Mouse (Mus musculus): ENCODE measurements at regions not wholly inside any gene's neighbourhood (a gene's known extent, or its start where the extent isn't known, plus 50 kb on each side); places are given as distances from the start of the nearest gene placed in this dataset.

DNA sequence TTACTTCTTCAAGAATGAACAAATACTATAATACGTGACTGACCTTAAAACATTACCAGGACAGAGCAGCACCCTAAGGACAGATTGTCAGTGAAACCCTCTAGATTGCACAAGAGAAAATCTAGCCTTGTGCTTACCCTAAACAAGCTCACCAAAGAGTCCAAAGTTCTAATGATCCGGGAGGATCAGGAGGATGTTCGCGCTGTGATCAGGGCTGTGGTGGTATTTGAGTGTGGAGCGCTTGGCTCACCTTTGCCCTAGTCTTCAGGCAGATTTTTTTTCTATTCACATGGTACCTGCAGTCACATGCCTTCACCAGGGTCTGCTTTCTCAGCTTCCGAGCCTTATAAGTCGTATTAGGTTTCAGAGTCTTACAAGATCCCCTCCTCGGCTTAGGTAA, 65.3 kb upstream of the Abcd3 start:
- H3K4me3 ChIP-seq = no peak overlapping the region
- H3K9ac ChIP-seq = no peak overlapping the region
- H3K9me3 ChIP-seq = no peaks in the 10 kb centered on the region
- H3K4me2 ChIP-seq = no peak overlapping the region
- no peak for ATAC-seq (ENCODE audit: low read depth)
- H3K27ac ChIP-seq (replicated peaks) = no peak overlapping the region
- H3K4me1 ChIP-seq (replicated peaks) = peaks cover 3% of the 10 kb centered on the region
- 89% methylated on average over 8 of the region's 8 CpGs for WGBS
- H3K27me3 ChIP-seq = no peaks in the 10 kb centered on the region
- H3K36me3 ChIP-seq = no peaks in the 10 kb centered on the region

DNA sequence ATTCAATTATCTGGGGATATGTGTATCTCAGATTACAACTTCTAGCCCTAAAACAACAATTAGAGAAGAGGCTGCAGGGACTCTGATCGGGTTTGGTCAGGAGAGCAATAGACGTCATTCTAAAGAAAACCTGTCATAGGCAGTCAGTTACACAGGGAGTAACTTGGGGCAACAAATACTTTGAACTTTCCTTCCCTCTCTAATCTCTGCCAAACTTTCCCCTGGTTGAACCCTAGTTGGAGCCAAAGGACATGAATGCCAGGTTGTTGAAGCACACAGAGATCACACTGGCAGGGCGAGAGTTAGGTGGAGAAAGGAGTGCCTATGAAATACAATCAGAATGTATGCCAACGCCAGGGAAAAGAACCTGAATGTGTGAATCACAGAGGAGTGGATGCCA, 60.0 kb upstream of the Abcd3 start:
- 80% methylated on average over 4 of the region's 4 CpGs for WGBS

DNA sequence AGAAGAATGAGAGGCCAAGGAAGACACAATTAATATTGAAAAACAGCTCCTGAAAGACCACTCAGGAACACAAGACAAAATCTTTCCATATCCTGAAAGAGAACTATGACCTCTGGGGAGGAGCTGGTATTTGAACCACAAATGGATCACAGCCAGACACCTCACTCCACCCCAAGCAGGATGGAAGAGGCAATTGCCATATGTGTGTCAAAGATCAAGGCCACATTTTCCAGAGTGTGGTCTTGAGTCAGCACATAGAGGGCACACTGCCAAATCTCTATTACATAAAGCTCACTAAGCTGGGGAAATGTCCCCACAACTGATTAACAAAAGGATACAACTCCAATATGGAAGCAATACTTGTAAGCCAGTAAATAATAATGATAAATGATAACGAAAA, 59.5 kb upstream of the Abcd3 start:
- no peak overlapping the region for H3K4me3 ChIP-seq
- WGBS = 88% methylated on average over 1 of the region's 1 CpGs
- no peaks in the 10 kb centered on the region for H3K27me3 ChIP-seq
- H3K36me3 ChIP-seq = no peaks in the 10 kb centered on the region
- H3K9ac ChIP-seq = no peak overlapping the region
- ATAC-seq (ENCODE audit: low read depth) = no peak
- no peak overlapping the region for H3K4me2 ChIP-seq
- H3K4me1 ChIP-seq (replicated peaks) = no peaks in the 10 kb centered on the region
- no peaks in the 10 kb centered on the region for H3K9me3 ChIP-seq
- no peak overlapping the region for H3K27ac ChIP-seq (replicated peaks)

More for the DNA sequence above, 60.0 kb upstream of the Abcd3 start:
- no peak for ATAC-seq (ENCODE audit: low read depth)
- Histone ChIP-seq H3K4me3 (no peak overlapping the region), H3K36me3 (no peaks in the 10 kb centered on the region), H3K4me2 (no peak overlapping the region), H3K27ac (replicated peaks) (no peak overlapping the region), H3K27me3 (no peaks in the 10 kb centered on the region), H3K9ac (no peak overlapping the region), H3K9me3 (no peaks in the 10 kb centered on the region), H3K4me1 (replicated peaks) (no peaks in the 10 kb centered on the region)

DNA sequence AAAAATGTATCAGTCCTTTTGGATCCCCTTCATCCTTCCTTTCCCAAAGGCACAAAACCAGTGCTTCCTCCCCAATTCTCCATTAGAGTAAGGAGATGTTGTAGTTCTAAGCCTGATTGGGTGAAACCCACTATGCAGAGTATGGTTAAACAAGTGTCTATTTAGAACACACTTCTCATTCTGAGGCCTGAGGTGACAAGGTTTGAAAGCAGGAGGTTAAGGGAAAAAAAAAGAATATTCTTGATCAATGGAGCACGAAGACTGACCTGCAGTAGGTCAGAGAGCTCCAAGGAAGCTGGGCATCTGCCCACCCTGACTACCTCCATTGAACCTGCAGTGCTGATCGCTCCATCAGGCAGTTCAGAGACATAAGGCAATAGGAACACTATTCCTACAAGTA, 58.5 kb upstream of the Abcd3 start:
- no peaks in the 10 kb centered on the region for H3K9me3 ChIP-seq
- no peak overlapping the region for H3K4me2 ChIP-seq

DNA sequence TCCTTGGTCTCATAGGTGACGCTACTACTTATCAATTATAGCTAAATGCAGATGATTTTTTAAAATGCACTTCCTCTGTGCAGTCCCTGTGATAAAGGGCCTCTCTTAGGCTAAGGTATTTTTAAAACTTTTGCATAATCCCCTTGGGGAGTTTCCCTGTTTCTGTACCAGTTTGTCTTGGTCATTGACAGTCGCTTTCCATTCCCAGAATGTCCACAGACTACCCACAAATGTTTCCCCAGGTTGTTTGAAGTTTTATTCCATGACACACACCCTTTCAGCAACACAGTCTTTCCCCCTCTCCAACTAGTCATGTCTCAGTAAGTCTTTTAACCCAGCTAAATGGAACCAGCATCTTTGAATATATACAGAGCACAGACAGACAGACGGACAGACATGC, 57.6 kb upstream of the Abcd3 start:
- Histone ChIP-seq H3K4me3 (no peak overlapping the region), H3K9me3 (no peaks in the 10 kb centered on the region), H3K4me2 (no peak overlapping the region), H3K27ac (replicated peaks) (no peak overlapping the region), H3K4me1 (replicated peaks) (no peaks in the 10 kb centered on the region), H3K36me3 (no peaks in the 10 kb centered on the region), H3K27me3 (no peaks in the 10 kb centered on the region), H3K9ac (no peak overlapping the region)
- 93% methylated on average over 3 of the region's 3 CpGs for WGBS
- no peak for ATAC-seq (ENCODE audit: low read depth)

More for the DNA sequence above, 58.5 kb upstream of the Abcd3 start:
- Histone ChIP-seq H3K4me3 (no peak overlapping the region), H3K4me1 (replicated peaks) (no peaks in the 10 kb centered on the region), H3K27ac (replicated peaks) (no peak overlapping the region), H3K9ac (no peak overlapping the region), H3K36me3 (no peaks in the 10 kb centered on the region), H3K27me3 (no peaks in the 10 kb centered on the region)
- 88% methylated on average over 2 of the region's 2 CpGs for WGBS
- ATAC-seq (ENCODE audit: low read depth) = no peak

DNA sequence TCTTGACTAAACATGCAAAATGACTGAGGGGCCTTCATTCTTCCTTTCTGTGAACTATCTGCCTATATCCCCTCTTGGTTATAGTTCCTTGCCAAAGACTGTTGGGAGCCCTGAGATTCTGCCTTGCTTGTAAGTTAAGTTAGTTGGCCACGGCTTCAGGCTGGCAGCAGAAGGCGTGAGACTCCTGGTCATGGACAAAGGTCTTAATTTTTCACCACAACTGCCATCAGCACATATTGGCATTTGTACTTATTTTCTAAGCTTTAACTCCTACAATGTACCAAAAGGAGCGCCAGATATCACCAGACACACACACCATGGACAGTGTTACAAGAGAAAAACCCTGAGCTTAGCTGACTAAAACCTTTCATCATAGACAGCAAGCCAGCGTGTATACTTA, 56.7 kb upstream of the Abcd3 start:
- Histone ChIP-seq H3K9ac (no peak overlapping the region), H3K4me1 (replicated peaks) (no peaks in the 10 kb centered on the region), H3K27ac (replicated peaks) (no peak overlapping the region), H3K36me3 (no peaks in the 10 kb centered on the region), H3K4me2 (no peak overlapping the region), H3K9me3 (no peaks in the 10 kb centered on the region), H3K4me3 (no peak overlapping the region), H3K27me3 (no peaks in the 10 kb centered on the region)
- WGBS = 90% methylated on average over 4 of the region's 4 CpGs
- no peak for ATAC-seq (ENCODE audit: low read depth)

DNA sequence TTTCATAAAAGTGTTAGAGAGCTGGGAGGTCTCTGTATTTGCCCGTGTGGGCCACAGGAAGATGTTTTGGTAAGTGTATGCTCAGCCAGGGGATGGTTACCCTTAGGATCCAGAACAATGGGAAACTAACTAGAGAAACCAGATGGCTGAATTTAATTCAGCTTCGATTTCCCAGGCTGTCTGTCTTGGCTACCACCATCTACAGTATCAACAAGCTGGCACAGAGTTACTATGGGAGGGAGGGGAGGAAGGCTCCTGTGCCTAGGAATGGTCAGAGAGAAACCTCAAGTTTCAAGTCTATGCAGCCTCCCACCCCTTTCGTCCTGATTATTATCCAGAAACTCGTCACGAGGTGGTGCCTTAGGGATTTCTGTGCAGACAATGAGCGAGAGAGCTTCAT, 55.6 kb upstream of the Abcd3 start:
- ATAC-seq (ENCODE audit: low read depth) = no peak
- Histone ChIP-seq H3K9ac (no peak overlapping the region), H3K4me1 (replicated peaks) (no peaks in the 10 kb centered on the region), H3K36me3 (no peaks in the 10 kb centered on the region), H3K9me3 (no peaks in the 10 kb centered on the region), H3K4me3 (no peak overlapping the region), H3K27me3 (no peaks in the 10 kb centered on the region), H3K4me2 (no peak overlapping the region), H3K27ac (replicated peaks) (no peak overlapping the region)
- 83% methylated on average over 6 of the region's 6 CpGs for WGBS

DNA sequence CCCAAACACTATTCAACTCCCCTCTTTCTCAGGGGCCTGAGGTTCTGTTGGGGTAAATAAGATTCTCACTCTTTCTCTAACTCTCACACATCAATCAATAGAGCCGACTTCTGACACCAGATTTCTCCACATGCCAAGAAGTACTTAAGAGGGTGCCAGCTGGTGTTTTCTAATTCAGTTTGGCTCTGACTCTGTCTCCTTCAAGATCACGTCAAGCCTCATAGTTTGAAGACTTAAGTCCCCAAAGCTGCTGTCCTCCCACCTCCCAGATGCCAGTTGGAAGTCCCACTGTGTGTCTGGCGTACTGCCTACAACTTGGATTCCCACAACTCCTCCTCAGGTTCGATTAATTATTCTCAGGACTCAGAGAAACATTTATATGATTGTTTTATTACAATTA, 54.6 kb upstream of the Abcd3 start:
- H3K9me3 ChIP-seq = no peaks in the 10 kb centered on the region
- H3K4me2 ChIP-seq = no peak overlapping the region
- H3K27ac ChIP-seq (replicated peaks) = no peak overlapping the region
- no peaks in the 10 kb centered on the region for H3K36me3 ChIP-seq
- no peak overlapping the region for H3K4me3 ChIP-seq
- 69% methylated on average over 4 of the region's 4 CpGs for WGBS
- no peak overlapping the region for H3K9ac ChIP-seq
- H3K4me1 ChIP-seq (replicated peaks) = no peaks in the 10 kb centered on the region
- no peak for ATAC-seq (ENCODE audit: low read depth)
- no peaks in the 10 kb centered on the region for H3K27me3 ChIP-seq

DNA sequence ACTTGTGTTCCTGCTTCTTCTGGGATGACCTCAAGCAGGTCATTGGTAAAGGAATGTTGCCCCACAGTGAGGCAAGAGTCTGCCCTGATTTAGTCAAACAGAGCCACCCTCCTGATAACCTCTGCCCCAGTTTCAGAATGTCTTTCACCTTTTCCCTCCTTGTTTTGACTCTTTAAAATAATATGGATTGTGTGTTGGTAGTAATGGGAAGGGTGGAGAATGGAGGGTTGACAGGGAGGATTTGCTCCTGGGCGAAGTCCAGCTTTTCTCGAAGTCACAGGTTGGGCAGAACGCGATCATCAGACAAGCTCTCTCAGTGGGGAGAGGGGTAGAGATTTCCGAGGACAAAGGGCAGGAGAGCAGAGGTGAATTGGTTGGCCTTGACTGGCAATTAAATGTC, 52.2 kb upstream of the Abcd3 start:
- no peak for ATAC-seq (ENCODE audit: low read depth)
- no peak overlapping the region for H3K4me2 ChIP-seq
- no peak overlapping the region for H3K27ac ChIP-seq (replicated peaks)
- no peak overlapping the region for H3K4me3 ChIP-seq
- H3K9ac ChIP-seq = no peak overlapping the region
- WGBS = 78% methylated on average over 5 of the region's 5 CpGs
- H3K4me1 ChIP-seq (replicated peaks) = no peaks in the 10 kb centered on the region
- H3K27me3 ChIP-seq = no peaks in the 10 kb centered on the region
- H3K9me3 ChIP-seq = no peaks in the 10 kb centered on the region
- no peaks in the 10 kb centered on the region for H3K36me3 ChIP-seq

DNA sequence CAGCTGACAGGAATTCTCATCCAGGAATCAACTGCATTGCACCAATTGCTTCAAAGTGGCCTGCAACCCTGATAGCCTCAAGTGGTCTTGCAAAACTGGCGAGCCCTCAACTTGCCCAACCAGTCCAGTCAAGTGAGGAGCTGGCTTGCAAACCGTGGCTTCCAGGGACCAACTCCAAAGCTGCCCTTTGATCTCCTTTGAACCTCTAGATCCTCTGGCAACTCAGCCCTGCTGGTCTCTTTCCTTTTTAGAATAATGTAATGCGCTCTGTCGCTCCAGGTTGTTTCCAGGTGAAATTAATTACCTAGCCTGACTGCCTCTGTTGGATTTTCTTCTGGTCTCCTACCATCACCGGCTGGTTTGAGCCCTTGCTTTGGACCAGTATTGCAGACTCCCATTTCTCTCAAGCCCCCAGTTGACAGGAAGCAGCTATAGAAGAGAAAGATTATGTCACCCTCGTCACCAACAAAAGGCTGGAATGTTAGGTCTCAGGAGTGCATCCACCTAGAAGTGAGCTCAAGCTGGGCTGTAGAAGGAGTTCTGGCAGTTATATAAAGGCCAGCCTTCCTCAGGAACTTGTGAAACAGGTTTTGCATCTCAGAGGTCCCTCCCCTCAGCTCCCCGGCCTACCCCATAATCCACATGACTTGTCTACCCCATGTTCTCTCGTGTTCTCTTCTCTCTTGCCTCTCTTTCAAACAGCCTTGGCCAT, 49.8 kb upstream of the Abcd3 start:
- H3K4me2 ChIP-seq = no peak overlapping the region
- H3K9me3 ChIP-seq = no peaks in the 10 kb centered on the region
- 56% methylated on average over 8 of the region's 8 CpGs for WGBS
- H3K4me1 ChIP-seq (replicated peaks) = no peaks in the 10 kb centered on the region
- no peak overlapping the region for H3K27ac ChIP-seq (replicated peaks)
- no peaks in the 10 kb centered on the region for H3K27me3 ChIP-seq
- H3K36me3 ChIP-seq = no peaks in the 10 kb centered on the region
- no peak overlapping the region for H3K9ac ChIP-seq
- ATAC-seq (ENCODE audit: low read depth) = no peak
- no peak overlapping the region for H3K4me3 ChIP-seq
